Mouse (Mus musculus): ENCODE measurements at regions not wholly inside any gene's neighbourhood (a gene's known extent, or its start where the extent isn't known, plus 50 kb on each side); places are given as distances from the start of the nearest gene placed in this dataset.

DNA sequence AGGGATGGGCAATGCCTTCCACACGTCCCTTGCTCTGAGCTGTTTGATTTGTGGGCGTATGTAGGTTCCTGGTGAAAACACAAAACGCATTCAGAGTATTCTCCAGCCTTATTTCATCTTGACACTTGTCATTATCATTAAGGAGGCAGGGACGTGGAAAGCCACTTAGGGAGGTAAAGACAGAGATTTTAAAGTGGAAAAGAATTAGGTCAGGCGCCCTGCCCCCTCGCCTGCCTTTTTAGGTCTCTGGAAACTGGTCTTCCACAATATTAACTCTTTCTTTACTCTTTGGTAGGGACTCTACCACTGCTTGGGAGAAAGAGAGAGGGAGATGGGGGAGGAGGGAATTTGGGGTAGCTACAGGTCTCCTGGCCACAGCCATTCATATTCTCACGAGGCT, 146.6 kb downstream of the BC067074 start:
- Histone ChIP-seq H3K27ac (no peak overlapping the region), H3K9ac (no peak overlapping the region), H3K36me3 (no peaks in the 10 kb centered on the region), H3K4me2 (no peak overlapping the region), H3K27me3 (no peaks in the 10 kb centered on the region), H3K4me1 (no peaks in the 10 kb centered on the region), H3K9me3 (no peaks in the 10 kb centered on the region), H3K4me3 (no peak overlapping the region)
- WGBS: 47% methylated on average over 7 of the region's 7 CpGs
- ATAC-seq (ENCODE audit: insufficient number of reproducible peaks, insufficient read depth, low FRiP score, low TSS enrichment, low read depth): no peak

- ATAC-seq (ENCODE audit: insufficient number of reproducible peaks, insufficient read depth, low FRiP score, low TSS enrichment, low read depth): no peak
- 82% methylated on average over 2 of the region's 2 CpGs for WGBS
- no peaks in the 10 kb centered on the region for H3K36me3 ChIP-seq
- no peaks in the 10 kb centered on the region for H3K4me1 ChIP-seq
- no peak overlapping the region for H3K27ac ChIP-seq
- no peak overlapping the region for H3K4me2 ChIP-seq
- no peaks in the 10 kb centered on the region for H3K9me3 ChIP-seq
- no peaks in the 10 kb centered on the region for H3K27me3 ChIP-seq
- H3K4me3 ChIP-seq: no peak overlapping the region
- no peak overlapping the region for H3K9ac ChIP-seq
These were observed 145.9 kb downstream of the BC067074 start for GRCm38 (mm10) chr13:113438872-113439271.

- Histone ChIP-seq H3K9me3 (no peaks in the 10 kb centered on the region), H3K9ac (no peak overlapping the region), H3K27me3 (no peaks in the 10 kb centered on the region), H3K4me3 (no peak overlapping the region), H3K4me1 (no peaks in the 10 kb centered on the region), H3K27ac (no peak overlapping the region), H3K36me3 (no peaks in the 10 kb centered on the region), H3K4me2 (no peak overlapping the region)
- WGBS: 83% methylated on average over 3 of the region's 3 CpGs
- ATAC-seq (ENCODE audit: insufficient number of reproducible peaks, insufficient read depth, low FRiP score, low TSS enrichment, low read depth): no peak
These were observed 143.3 kb downstream of the BC067074 start for GRCm38 (mm10) chr13:113436288-113436687.

- ATAC-seq (ENCODE audit: insufficient number of reproducible peaks, insufficient read depth, low FRiP score, low TSS enrichment, low read depth): no peak
- no peaks in the 10 kb centered on the region for H3K9me3 ChIP-seq
- 82% methylated on average over 4 of the region's 4 CpGs for WGBS
These were observed 142.2 kb downstream of the BC067074 start for GRCm38 (mm10) chr13:113435117-113435516.

GRCm38 (mm10) chr13:113433456-113433855, 140.5 kb downstream of the BC067074 start:
- 57% methylated on average over 5 of the region's 5 CpGs for WGBS
- no peak overlapping the region for H3K27ac ChIP-seq
- H3K9ac ChIP-seq: no peak overlapping the region
- H3K9me3 ChIP-seq: no peaks in the 10 kb centered on the region
- no peaks in the 10 kb centered on the region for H3K36me3 ChIP-seq
- no peaks in the 10 kb centered on the region for H3K27me3 ChIP-seq
- H3K4me3 ChIP-seq: no peak overlapping the region
- H3K4me2 ChIP-seq: no peak overlapping the region
- H3K4me1 ChIP-seq: no peaks in the 10 kb centered on the region
- no peak for ATAC-seq (ENCODE audit: insufficient number of reproducible peaks, insufficient read depth, low FRiP score, low TSS enrichment, low read depth)

More at GRCm38 (mm10) chr13:113435117-113435516, 142.2 kb downstream of the BC067074 start:
- H3K36me3 ChIP-seq: no peaks in the 10 kb centered on the region
- H3K9ac ChIP-seq: no peak overlapping the region
- H3K4me1 ChIP-seq: no peaks in the 10 kb centered on the region
- H3K27me3 ChIP-seq: no peaks in the 10 kb centered on the region
- H3K27ac ChIP-seq: no peak overlapping the region
- no peak overlapping the region for H3K4me2 ChIP-seq
- no peak overlapping the region for H3K4me3 ChIP-seq

- Histone ChIP-seq H3K4me1 (no peaks in the 10 kb centered on the region), H3K4me3 (no peak overlapping the region), H3K4me2 (no peak overlapping the region), H3K9ac (no peak overlapping the region), H3K36me3 (no peaks in the 10 kb centered on the region), H3K27ac (no peak overlapping the region), H3K9me3 (no peaks in the 10 kb centered on the region), H3K27me3 (no peaks in the 10 kb centered on the region)
- WGBS: 35% methylated on average over 3 of the region's 3 CpGs
- no peak for ATAC-seq (ENCODE audit: insufficient number of reproducible peaks, insufficient read depth, low FRiP score, low TSS enrichment, low read depth)
These were observed 136.7 kb downstream of the BC067074 start for GRCm38 (mm10) chr13:113429615-113430014.

Measured in embryonic facial prominence, embryonic 13.5 days (tissue).